In genomic region chr4:88756581-88757513, GRCm38 (mm10) we compare ENCODE assay signal across 12 mouse cellular contexts. TPM values are rescaled to one million over a fixed set of nuclear protein-coding genes. Genes with fewer than 3 reads are reported as not detected.
DNase-seq lines count a peak whose midpoint lies in the region; ATAC-seq and TF ChIP-seq lines count a peak whose summit lies in the region.
"Not testable (repeated sequence)": the region's sequence is repeated elsewhere in the genome, so short reads cannot be mapped to it uniquely, and the experiment has no call there.
"Had no signal": no experiment of that assay in that cellular context is flagged by ENCODE, and none has a peak within 500 bp of the region (broad histone marks: within the 10 kb centered on the region; RNA-seq: fewer than 3 reads in every experiment).

No protein-coding gene starts in this region.

- peak overlapping the region; percentile 64 for H3K4me2 ChIP-seq in embryonic facial prominence, embryonic 11.5 days (ENCODE audit: low read depth, low read length)
- H3K4me2 ChIP-seq in hindbrain, embryonic 14.5 days (replicated peaks): peak overlapping the region; percentile 66
- peak overlapping the region; percentile 85 for H3K4me2 ChIP-seq in lung, embryonic 15.5 days
- peak overlapping the region; percentile 49 for H3K4me2 ChIP-seq in neural tube, embryonic 11.5 days (ENCODE audit: low read depth)

- not testable (repeated sequence) for H3K27me3 ChIP-seq in embryonic facial prominence, embryonic 11.5 days (ENCODE audit: control insufficient read depth, insufficient read depth, low read length); hindbrain, embryonic 14.5 days (ENCODE audit: control insufficient read depth, insufficient read depth, low read length); lung, embryonic 15.5 days; neural tube, embryonic 11.5 days (ENCODE audit: control insufficient read depth, insufficient read depth, low read length)

- not testable (repeated sequence) for H3K4me1 ChIP-seq in embryonic facial prominence, embryonic 11.5 days (ENCODE audit: control insufficient read depth, insufficient read depth, low read length); hindbrain, embryonic 14.5 days (replicated peaks; ENCODE audit: control insufficient read depth, insufficient read depth, low read length); lung, embryonic 15.5 days; neural tube, embryonic 11.5 days (ENCODE audit: control insufficient read depth, insufficient read depth, low read length)

- H3K36me3 ChIP-seq in embryonic facial prominence, embryonic 11.5 days (replicated peaks; ENCODE audit: control insufficient read depth, insufficient read depth, low read depth, low read length); hindbrain, embryonic 14.5 days (replicated peaks; ENCODE audit: control insufficient read depth, insufficient read depth); lung, embryonic 15.5 days; neural tube, embryonic 11.5 days (ENCODE audit: control insufficient read depth, insufficient read depth, low read length): not testable (repeated sequence)

- H3K4me3 ChIP-seq in embryonic facial prominence, embryonic 11.5 days (ENCODE audit: low read depth, low read length): peak overlapping the region; percentile 33
- H3K4me3 ChIP-seq in hindbrain, embryonic 14.5 days (replicated peaks; ENCODE audit: low read length): peak overlapping the region; percentile 35
- H3K4me3 ChIP-seq in left cerebral cortex, adult 2 months: peak overlapping the region; percentile 42
- H3K4me3 ChIP-seq in lung, embryonic 15.5 days: peak overlapping the region; percentile 60
- peak overlapping the region; percentile 30 for H3K4me3 ChIP-seq in neural tube, embryonic 11.5 days (ENCODE audit: low read depth, low read length)

- not testable (repeated sequence) for ATAC-seq in embryonic facial prominence, embryonic 11.5 days (replicated peaks; ENCODE audit: insufficient number of reproducible peaks, low FRiP score, low TSS enrichment, low read depth); hindbrain, embryonic 14.5 days (ENCODE audit: low FRiP score); lung, embryonic 15.5 days (ENCODE audit: borderline replicate concordance, extremely low read depth, low FRiP score, low TSS enrichment); neural tube, embryonic 11.5 days (ENCODE audit: insufficient read depth, low FRiP score, low TSS enrichment)

- peak overlapping the region; percentile 70 for H3K27ac ChIP-seq in embryonic facial prominence, embryonic 11.5 days (replicated peaks; ENCODE audit: low read depth, low read length)
- peak overlapping the region; percentile 70 for H3K27ac ChIP-seq in hindbrain, embryonic 14.5 days
- 0 out of 2 replicates have a peak overlapping the region, but pooled peaks have one; percentile 37 for H3K27ac ChIP-seq in left cerebral cortex, adult 2 months
- H3K27ac ChIP-seq in lung, embryonic 15.5 days: peak overlapping the region; percentile 97
- H3K27ac ChIP-seq in neural tube, embryonic 11.5 days (ENCODE audit: low read depth, low read length): peak overlapping the region; percentile 67

- peak; percentile 52 for DNase-seq in NIH3T3 (ENCODE audit: low read depth)
- peak; percentile 16 for DNase-seq in embryonic facial prominence, embryonic 11.5 days (ENCODE audit: low spot score)
- DNase-seq in heart, adult 18-20 months: peak; percentile 20 to 66
- DNase-seq in hindbrain, embryonic 14.5 days (ENCODE audit: low spot score); left cerebral cortex, adult 2 months (ENCODE audit: extremely low spot score in 1 of 2, low spot score in 2 of 2): not testable (repeated sequence)
- DNase-seq in neural tube, embryonic 11.5 days (ENCODE audit: low spot score): peak; percentile 35
- peak; percentile 35 for DNase-seq in thymus, postnatal 0 days (ENCODE audit: low spot score)

- not testable (repeated sequence) for TF ChIP-seq CTCF in left cerebral cortex, adult 2 months (IDR thresholded peaks at IDR 0.05)

- intact Hi-C loops in left cerebral cortex, adult 2 months (cut with DNase I): not testable (repeated sequence)

- H3K9me3 ChIP-seq in embryonic facial prominence, embryonic 11.5 days (replicated peaks; ENCODE audit: control insufficient read depth, low read length); hindbrain, embryonic 14.5 days (ENCODE audit: control insufficient read depth, low read length); lung, embryonic 15.5 days; neural tube, embryonic 11.5 days (ENCODE audit: control insufficient read depth, low read length): not testable (repeated sequence)

- 14% methylated on average over 28 of the region's 31 CpGs for WGBS in embryonic facial prominence, embryonic 11.5 days
- WGBS in hindbrain, embryonic 14.5 days: 14% methylated on average over 28 of the region's 31 CpGs
- WGBS in lung, embryonic 15.5 days: 10% methylated on average over 28 of the region's 31 CpGs
- WGBS in neural tube, embryonic 11.5 days: 14% methylated on average over 28 of the region's 31 CpGs

- peak overlapping the region; percentile 60 for H3K9ac ChIP-seq in embryonic facial prominence, embryonic 11.5 days (replicated peaks; ENCODE audit: low read length)
- peak overlapping the region; percentile 61 for H3K9ac ChIP-seq in hindbrain, embryonic 14.5 days
- peak overlapping the region; percentile 74 for H3K9ac ChIP-seq in lung, embryonic 15.5 days
- H3K9ac ChIP-seq in neural tube, embryonic 11.5 days (ENCODE audit: low read length): peak overlapping the region; percentile 3

RNA-seq across cellular contexts. Expression of gene Gm13271, which starts 2.2 kb away (rescaled TPM):
- not detected in 2 replicates for polyA plus RNA-seq in embryonic facial prominence, embryonic 11.5 days (2014; fragmentation: Nextera tagmentation; extraction: Ambion mirVana)
- not detected for total RNA-seq in heart, adult 18-20 months (2021)
- not detected in 2 replicates for polyA plus RNA-seq in hindbrain, embryonic 14.5 days (2014; fragmentation: Nextera tagmentation; extraction: Ambion mirVana)
- not detected for total RNA-seq in left cerebral cortex, adult 2 months (2021)
- not detected in 2 replicates for polyA plus RNA-seq in lung, embryonic 15.5 days (2015; fragmentation: Nextera tagmentation; extraction: Ambion mirVana)
- polyA plus RNA-seq in neural tube, embryonic 11.5 days (2014; fragmentation: Nextera tagmentation; extraction: Ambion mirVana): 0.53 TPM in 1 of 2 replicates, not detected in the other
- not detected in 2 replicates for polyA plus RNA-seq in thymus, postnatal 0 days (2015; fragmentation: Nextera tagmentation; extraction: Ambion mirVana)
- total RNA-seq: left cerebral cortex, postnatal 4 days; neutrophil, adult 5-6 weeks had no signal
- polyA plus RNA-seq: erythroblast, embryonic 14.5 days had no signal

RNA-seq across cellular contexts. Expression of gene Gm13283, which starts 3.1 kb away (rescaled TPM):
- 0.20 and 0.28 TPM in 2 replicates for polyA plus RNA-seq in embryonic facial prominence, embryonic 11.5 days (2014; fragmentation: Nextera tagmentation; extraction: Ambion mirVana)
- not detected for total RNA-seq in heart, adult 18-20 months (2021)
- 0.15 TPM in 1 of 2 replicates, not detected in the other for polyA plus RNA-seq in hindbrain, embryonic 14.5 days (2014; fragmentation: Nextera tagmentation; extraction: Ambion mirVana)
- not detected for total RNA-seq in left cerebral cortex, adult 2 months (2021)
- 0.21 and 0.68 TPM in 2 replicates for polyA plus RNA-seq in lung, embryonic 15.5 days (2015; fragmentation: Nextera tagmentation; extraction: Ambion mirVana)
- polyA plus RNA-seq in neural tube, embryonic 11.5 days (2014; fragmentation: Nextera tagmentation; extraction: Ambion mirVana): not detected in 2 replicates
- polyA plus RNA-seq in thymus, postnatal 0 days (2015; fragmentation: Nextera tagmentation; extraction: Ambion mirVana): 0.33 and 0.37 TPM in 2 replicates
- total RNA-seq: left cerebral cortex, postnatal 4 days had no signal
- polyA plus RNA-seq: erythroblast, embryonic 14.5 days; gonadal fat pad, adult 2 months had no signal

RNA-seq across cellular contexts. Expression of gene Gm13290, which starts 16.8 kb away (rescaled TPM):
- 0.22 TPM in 1 of 2 replicates, not detected in the other for polyA plus RNA-seq in embryonic facial prominence, embryonic 11.5 days (2014; fragmentation: Nextera tagmentation; extraction: Ambion mirVana)
- total RNA-seq in heart, adult 18-20 months (2021): not detected
- polyA plus RNA-seq in hindbrain, embryonic 14.5 days (2014; fragmentation: Nextera tagmentation; extraction: Ambion mirVana): not detected in 2 replicates
- total RNA-seq in left cerebral cortex, adult 2 months (2021): not detected
- 0.22 and 0.74 TPM in 2 replicates for polyA plus RNA-seq in lung, embryonic 15.5 days (2015; fragmentation: Nextera tagmentation; extraction: Ambion mirVana)
- polyA plus RNA-seq in neural tube, embryonic 11.5 days (2014; fragmentation: Nextera tagmentation; extraction: Ambion mirVana): 0.31 and 0.46 TPM in 2 replicates
- polyA plus RNA-seq in thymus, postnatal 0 days (2015; fragmentation: Nextera tagmentation; extraction: Ambion mirVana): 0.18 and 0.36 TPM in 2 replicates
- total RNA-seq: left cerebral cortex, postnatal 4 days; neutrophil, adult 5-6 weeks had no signal
- polyA plus RNA-seq: erythroblast, embryonic 14.5 days; gonadal fat pad, adult 2 months had no signal

RNA-seq across cellular contexts. Expression of gene Gm13289, which starts 19.9 kb away (rescaled TPM):
- polyA plus RNA-seq in embryonic facial prominence, embryonic 11.5 days (2014; fragmentation: Nextera tagmentation; extraction: Ambion mirVana): not detected in 2 replicates
- not detected for total RNA-seq in heart, adult 18-20 months (2021)
- polyA plus RNA-seq in hindbrain, embryonic 14.5 days (2014; fragmentation: Nextera tagmentation; extraction: Ambion mirVana): not detected in 2 replicates
- not detected for total RNA-seq in left cerebral cortex, adult 2 months (2021)
- not detected in 2 replicates for polyA plus RNA-seq in lung, embryonic 15.5 days (2015; fragmentation: Nextera tagmentation; extraction: Ambion mirVana)
- not detected in 2 replicates for polyA plus RNA-seq in neural tube, embryonic 11.5 days (2014; fragmentation: Nextera tagmentation; extraction: Ambion mirVana)
- polyA plus RNA-seq in thymus, postnatal 0 days (2015; fragmentation: Nextera tagmentation; extraction: Ambion mirVana): not detected in 2 replicates
- total RNA-seq: left cerebral cortex, postnatal 4 days; neutrophil, adult 5-6 weeks had no signal
- polyA plus RNA-seq: erythroblast, embryonic 14.5 days; gonadal fat pad, adult 2 months had no signal

RNA-seq across cellular contexts. Expression of gene Gm13272, which starts 22.8 kb away (rescaled TPM):
- not detected in 2 replicates for polyA plus RNA-seq in embryonic facial prominence, embryonic 11.5 days (2014; fragmentation: Nextera tagmentation; extraction: Ambion mirVana)
- not detected for total RNA-seq in heart, adult 18-20 months (2021)
- not detected in 2 replicates for polyA plus RNA-seq in hindbrain, embryonic 14.5 days (2014; fragmentation: Nextera tagmentation; extraction: Ambion mirVana)
- total RNA-seq in left cerebral cortex, adult 2 months (2021): not detected
- 0.39 TPM in 1 of 2 replicates, not detected in the other for polyA plus RNA-seq in lung, embryonic 15.5 days (2015; fragmentation: Nextera tagmentation; extraction: Ambion mirVana)
- not detected in 2 replicates for polyA plus RNA-seq in neural tube, embryonic 11.5 days (2014; fragmentation: Nextera tagmentation; extraction: Ambion mirVana)
- polyA plus RNA-seq in thymus, postnatal 0 days (2015; fragmentation: Nextera tagmentation; extraction: Ambion mirVana): not detected in 2 replicates
- total RNA-seq: left cerebral cortex, postnatal 4 days; neutrophil, adult 5-6 weeks had no signal
- polyA plus RNA-seq: erythroblast, embryonic 14.5 days; gonadal fat pad, adult 2 months had no signal

Comparison
In these comparisons a context has a peak if more than half of its experiments do, and no peak if none do; other contexts are left out.
1. H3K27ac ChIP-seq: peak in every context shown above with its lines; median percentile 97 in lung, embryonic 15.5 days; 70 in embryonic facial prominence, embryonic 11.5 days; 70 in hindbrain, embryonic 14.5 days; 67 in neural tube, embryonic 11.5 days; 37 in left cerebral cortex, adult 2 months.
2. H3K9ac ChIP-seq: peak in every context shown above with its lines; median percentile 74 in lung, embryonic 15.5 days; 61 in hindbrain, embryonic 14.5 days; 60 in embryonic facial prominence, embryonic 11.5 days; 3 in neural tube, embryonic 11.5 days.